Mouse (Mus musculus) olfactory bulb, adult 2 months (tissue): ENCODE measurements around the gene Gadd45gip1.

Experiments used
- CTCF ChIP-seq: fragments of 200-500 bp; IDR thresholded peaks from 2 replicates; pipeline ENCODE4 v1.5.1; 2012; ENCODE audit warnings: low read depth, mild to moderate bottlenecking, low read length, moderate library complexity; ENCODE audit not compliant: insufficient read depth
- POLR2A ChIP-seq: fragments of 200-500 bp; IDR thresholded peaks from 2 replicates; pipeline ENCODE4 v1.6.1; 2012; ENCODE audit warnings: mild to moderate bottlenecking, low read depth, low read length, moderate library complexity; ENCODE audit not compliant: insufficient read depth

- TF ChIP-seq CTCF (no peak), POLR2A (no peak)
Measured at GRCm38 (mm10) chr8:84877297-84878035, 46.1 kb downstream of the Gadd45gip1 start.
